Mouse (Mus musculus) forebrain, embryonic 11.5 days (tissue): ENCODE results near the gene Lonp2. TPM values are rescaled to one million over a fixed set of nuclear protein-coding genes. Genes with fewer than 3 reads are reported as not detected.

Experiments used
- ATAC-seq: fragments of 200-750 bp; cut with Nextera tagmentation; replicated peaks from 2 replicates; pipeline ENCODE4 v1.8.0; 2017; ENCODE audit warnings: moderate TSS enrichment; ENCODE audit not compliant: low FRiP score
- DNase-seq: peaks from one replicate; pipeline ENCODE4 v3.0.0-alpha.2; 2017; ENCODE audit warnings: low spot score
- H3K27ac ChIP-seq: fragments of 300-500 bp; sonication (generic); 2 replicates; pipeline ENCODE4 v1.5.1; 2014; ENCODE audit warnings: low read depth, low read length
- H3K27me3 ChIP-seq: fragments of 300-500 bp; sonication (generic); 2 replicates; pipeline ENCODE4 v1.6.1; 2014; ENCODE audit warnings: mild to moderate bottlenecking, low read length, mixed read lengths; ENCODE audit not compliant: control insufficient read depth, insufficient read depth
- H3K36me3 ChIP-seq: fragments of 300-500 bp; sonication (generic); 2 replicates; pipeline ENCODE4 v1.6.1; 2014; ENCODE audit warnings: mild to moderate bottlenecking, low read length, moderate library complexity, mixed read lengths; ENCODE audit not compliant: control insufficient read depth, insufficient read depth
- H3K4me1 ChIP-seq: fragments of 300-500 bp; sonication (generic); replicated peaks from 2 replicates; pipeline ENCODE4 v1.6.1; 2014; ENCODE audit warnings: low read length, mixed read lengths; ENCODE audit not compliant: control insufficient read depth, insufficient read depth
- H3K4me2 ChIP-seq: fragments of 300-500 bp; sonication (generic); 2 replicates; pipeline ENCODE4 v1.6.1; 2014; ENCODE audit warnings: low read depth, mild to moderate bottlenecking, low read length, moderate library complexity, mixed read lengths; ENCODE audit not compliant: severe bottlenecking
- H3K4me3 ChIP-seq: fragments of 300-500 bp; sonication (generic); 2 replicates; pipeline ENCODE4 v1.5.1; 2014; ENCODE audit warnings: low read depth, low read length
- H3K9ac ChIP-seq: fragments of 300-500 bp; sonication (generic); 2 replicates; pipeline ENCODE4 v1.6.1; 2014; ENCODE audit warnings: low read length
- H3K9me3 ChIP-seq: fragments of 300-500 bp; sonication (generic); 2 replicates; pipeline ENCODE4 v1.6.1; 2016; ENCODE audit warnings: low read length, mixed read lengths; ENCODE audit not compliant: control insufficient read depth
- WGBS: fragments of 180-500 bp; shearing (Covaris S2); extraction: QIAGEN DNeasy Blood & Tissue Kit; methylation state at CpG from one replicate; pipeline ENCODE4 v1.1.7; 2014; 5-methylcytosine and 5-hydroxymethylcytosine counted together
- polyA plus RNA-seq: library from polyadenylated mRNA; unstranded; fragments of >200 nt; fragmentation: Nextera tagmentation; extraction: Ambion mirVana; gene quantifications from 2 replicates; pipeline ENCODE4 v1.2.1, GENCODE M21; 2014

Gene Lonp2
- 55.5 and 57.1 TPM in 2 replicates for polyA plus RNA-seq

- Histone ChIP-seq H3K27ac (peak within 1 kb of the TSS; percentile 18; the same call in 1 of the 2 replicates), H3K27me3 (no peaks in the 10 kb centered on the region), H3K4me2 (peak within 1 kb of the TSS; percentile 88), H3K4me3 (peak within 1 kb of the TSS; percentile 77), H3K9me3 (no peaks in the 10 kb centered on the region), H3K36me3 (no peaks in the 10 kb centered on the region), H3K9ac (peak within 1 kb of the TSS; percentile 68), H3K4me1 (peaks cover 4% of the 10 kb centered on the region)
- under 1% methylated on average over 62 of the region's 62 CpGs for WGBS
- DNase-seq = peak; percentile 99
- peak; percentile 99 for ATAC-seq
Measured at GRCm38 (mm10) chr8:86623911-86624731, at the start of gene Lonp2. Lonp2 (plus strand) TSS chr8:86624043.

GRCm38 (mm10) chr8:86577547-86577946 is 46.3 kb upstream of the Lonp2 start:
- 89% methylated on average over 8 of the region's 8 CpGs for WGBS
- H3K36me3 ChIP-seq = no peaks in the 10 kb centered on the region
- DNase-seq = no peak

GRCm38 (mm10) chr8:86578076-86578475 is 45.8 kb upstream of the Lonp2 start:
- Histone ChIP-seq H3K4me3 (no peak overlapping the region), H3K27ac (no peak overlapping the region), H3K9ac (no peak overlapping the region), H3K27me3 (no peaks in the 10 kb centered on the region), H3K4me2 (no peak overlapping the region), H3K36me3 (no peaks in the 10 kb centered on the region), H3K9me3 (no peaks in the 10 kb centered on the region), H3K4me1 (no peaks in the 10 kb centered on the region)
- 71% methylated on average over 9 of the region's 9 CpGs for WGBS
- DNase-seq (no peak), ATAC-seq (no peak)

More at GRCm38 (mm10) chr8:86577547-86577946, 46.3 kb upstream of the Lonp2 start:
- Histone ChIP-seq H3K27ac (no peak overlapping the region), H3K27me3 (no peaks in the 10 kb centered on the region), H3K9ac (no peak overlapping the region), H3K4me1 (no peaks in the 10 kb centered on the region), H3K4me2 (no peak overlapping the region), H3K9me3 (no peaks in the 10 kb centered on the region), H3K4me3 (no peak overlapping the region)
- no peak for ATAC-seq

DNA sequence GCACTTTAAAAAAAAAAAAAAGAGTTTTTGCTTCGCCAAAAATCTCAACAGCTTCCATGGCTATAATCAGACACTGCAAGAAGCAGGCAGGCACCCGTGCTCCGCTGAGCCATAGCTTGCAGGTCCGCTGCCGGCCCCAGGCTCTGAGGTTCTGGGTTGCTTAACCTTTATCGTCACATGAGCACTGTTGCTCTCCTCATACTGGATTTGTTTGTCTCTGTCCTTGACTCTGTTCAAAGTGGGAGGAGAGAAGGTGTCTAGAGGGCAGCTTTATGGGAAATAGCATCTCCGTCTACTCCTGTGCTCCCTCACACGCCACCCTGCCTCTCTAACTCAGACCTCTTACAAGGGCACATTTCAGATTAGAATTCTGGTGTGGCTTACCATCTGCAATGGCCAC is 45.1 kb upstream of the Lonp2 start:
- H3K9ac ChIP-seq = no peak overlapping the region
- H3K4me2 ChIP-seq = no peak overlapping the region
- 84% methylated on average over 8 of the region's 8 CpGs for WGBS
- H3K36me3 ChIP-seq = no peaks in the 10 kb centered on the region
- no peaks in the 10 kb centered on the region for H3K9me3 ChIP-seq
- H3K4me1 ChIP-seq = no peaks in the 10 kb centered on the region
- ATAC-seq (no peak), DNase-seq (no peak)
- H3K27me3 ChIP-seq = no peaks in the 10 kb centered on the region
- no peak overlapping the region for H3K27ac ChIP-seq
- no peak overlapping the region for H3K4me3 ChIP-seq

GRCm38 (mm10) chr8:86580458-86580857 is 43.4 kb upstream of the Lonp2 start, which contains the start of gene Abcc12:
Abcc12 (minus strand) TSS chr8:86580686.
- Histone ChIP-seq H3K27ac (no peak within 1 kb of the TSS), H3K9ac (no peak within 1 kb of the TSS), H3K36me3 (no peaks in the 10 kb centered on the region), H3K9me3 (no peaks in the 10 kb centered on the region), H3K27me3 (no peaks in the 10 kb centered on the region), H3K4me2 (no peak within 1 kb of the TSS), H3K4me1 (no peaks in the 10 kb centered on the region), H3K4me3 (no peak within 1 kb of the TSS)
- no peak for DNase-seq
- ATAC-seq = no peak

DNA sequence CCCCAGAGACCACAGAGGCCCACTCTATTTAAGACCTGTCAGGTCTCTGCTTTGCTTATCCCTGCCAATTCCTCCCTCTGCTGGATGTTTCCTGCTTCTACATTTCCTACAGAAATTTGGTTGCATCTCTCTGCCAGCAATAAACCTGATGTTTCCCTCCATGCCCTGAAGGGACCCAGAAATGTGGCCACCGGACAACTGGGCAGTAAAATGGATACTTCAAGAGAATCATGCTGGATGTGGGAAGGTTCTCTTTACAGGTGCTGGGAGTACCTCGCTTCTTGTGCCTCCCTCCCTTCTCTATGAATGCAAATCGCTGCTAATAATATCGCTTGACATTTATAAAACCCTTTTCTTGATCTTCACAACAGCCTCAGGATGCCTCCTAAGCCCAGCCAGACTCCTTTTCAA is 41.9 kb upstream of the Lonp2 start:
- no peak overlapping the region for H3K4me2 ChIP-seq
- no peak overlapping the region for H3K4me3 ChIP-seq
- no peaks in the 10 kb centered on the region for H3K36me3 ChIP-seq
- H3K4me1 ChIP-seq = no peaks in the 10 kb centered on the region
- no peaks in the 10 kb centered on the region for H3K9me3 ChIP-seq
- H3K9ac ChIP-seq = no peak overlapping the region
- ATAC-seq (no peak), DNase-seq (no peak)
- H3K27ac ChIP-seq = no peak overlapping the region
- H3K27me3 ChIP-seq = no peaks in the 10 kb centered on the region
- 86% methylated on average over 4 of the region's 4 CpGs for WGBS

GRCm38 (mm10) chr8:86585118-86585517 is 38.7 kb upstream of the Lonp2 start:
- Histone ChIP-seq H3K4me3 (peak overlapping the region; percentile 36), H3K27me3 (no peaks in the 10 kb centered on the region), H3K4me1 (no peaks in the 10 kb centered on the region), H3K9ac (peak overlapping the region; percentile 56), H3K27ac (no peak overlapping the region), H3K4me2 (peak overlapping the region; percentile 68), H3K9me3 (no peaks in the 10 kb centered on the region), H3K36me3 (no peaks in the 10 kb centered on the region)
- 3% methylated on average over 11 of the region's 11 CpGs for WGBS
- DNase-seq (peak; percentile 87), ATAC-seq (peak; percentile 71)

- peak overlapping the region; percentile 68 for H3K4me2 ChIP-seq
- H3K27me3 ChIP-seq = no peaks in the 10 kb centered on the region
- no peaks in the 10 kb centered on the region for H3K36me3 ChIP-seq
- ATAC-seq (peak; percentile 84), DNase-seq (peak; percentile 86)
- no peaks in the 10 kb centered on the region for H3K9me3 ChIP-seq
- peak overlapping the region; percentile 36 for H3K4me3 ChIP-seq
- 3% methylated on average over 16 of the region's 16 CpGs for WGBS
- no peaks in the 10 kb centered on the region for H3K4me1 ChIP-seq
- peak overlapping the region; percentile 56 for H3K9ac ChIP-seq
- H3K27ac ChIP-seq = no peak overlapping the region
Measured at GRCm38 (mm10) chr8:86585532-86585931, 38.3 kb upstream of the Lonp2 start.

DNA sequence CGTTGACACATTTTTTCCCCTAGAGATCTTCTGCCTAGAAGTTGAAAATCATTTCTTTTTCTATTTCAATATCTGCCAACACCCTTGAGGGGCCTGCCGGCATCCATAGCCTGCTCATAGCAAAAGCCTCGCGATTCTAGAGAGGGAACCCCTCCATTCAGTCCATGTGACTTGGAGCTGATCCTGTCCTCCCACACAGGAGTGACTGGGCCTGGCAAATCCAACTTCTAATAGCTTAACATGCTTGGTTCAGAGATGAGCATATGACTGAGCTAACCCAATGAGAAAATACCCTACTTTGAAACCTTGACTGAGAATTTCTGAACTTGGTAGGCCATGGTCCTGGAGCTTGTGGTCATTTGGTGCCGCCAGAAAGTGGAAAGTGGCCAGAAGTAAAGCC is 37.8 kb upstream of the Lonp2 start:
- no peak for ATAC-seq
- Histone ChIP-seq H3K9ac (no peak overlapping the region), H3K9me3 (no peaks in the 10 kb centered on the region), H3K36me3 (no peaks in the 10 kb centered on the region), H3K27me3 (no peaks in the 10 kb centered on the region), H3K4me1 (no peaks in the 10 kb centered on the region), H3K4me2 (no peak overlapping the region), H3K27ac (no peak overlapping the region), H3K4me3 (no peak overlapping the region)
- DNase-seq = no peak
- WGBS = 45% methylated on average over 5 of the region's 5 CpGs
